Mouse (Mus musculus): ENCODE measurements around the gene Metap1d.

GRCm38 (mm10) chr2:71531124-71531590, 78.1 kb downstream of the Metap1d start:
- TF ChIP-seq CTCF (IDR thresholded peaks at IDR 0.05; ENCODE audit: low read depth): no peak
- TF ChIP-seq EP300 (IDR thresholded peaks at IDR 0.05; ENCODE audit: low read depth): no peak
